Mouse (Mus musculus) forebrain, embryonic 14.5 days (tissue): ENCODE data around the gene Abcb5. TPM values are rescaled to one million over a fixed set of nuclear protein-coding genes. Genes with fewer than 3 reads are reported as not detected.

Experiments
- ATAC-seq: fragments of 200-750 bp; cut with Nextera tagmentation; 2 replicates; pipeline ENCODE4 v1.8.0; 2017; ENCODE audit warnings: mild to moderate bottlenecking, moderate library complexity
- DNase-seq: peaks from one replicate; pipeline ENCODE4 v3.0.0-alpha.2; 2015; ENCODE audit warnings: low spot score
- H3K27ac ChIP-seq: fragments of 300-500 bp; sonication (generic); 2 replicates; pipeline ENCODE4 v1.5.1; 2014; ENCODE audit warnings: low read depth, mild to moderate bottlenecking, control low read depth, low read length, moderate library complexity
- H3K27me3 ChIP-seq: fragments of 300-500 bp; sonication (generic); replicated peaks from 2 replicates; pipeline ENCODE4 v1.6.1; 2014; ENCODE audit warnings: low read length, control low read depth, mixed read lengths; ENCODE audit not compliant: control insufficient read depth, insufficient read depth
- H3K36me3 ChIP-seq: fragments of 300-500 bp; sonication (generic); 2 replicates; pipeline ENCODE4 v1.6.1; 2014; ENCODE audit warnings: low read length, control low read depth; ENCODE audit not compliant: control insufficient read depth, insufficient read depth
- H3K4me1 ChIP-seq: fragments of 300-500 bp; sonication (generic); 2 replicates; pipeline ENCODE4 v1.6.1; 2014; ENCODE audit warnings: antibody characterized with exemption, low read length, control low read depth; ENCODE audit not compliant: control insufficient read depth, insufficient read depth
- H3K4me2 ChIP-seq: fragments of 300-500 bp; sonication (generic); 2 replicates; pipeline ENCODE4 v1.6.1; 2014; ENCODE audit warnings: mild to moderate bottlenecking, control low read depth, low read length
- H3K4me3 ChIP-seq: fragments of 300-500 bp; sonication (generic); 2 replicates; pipeline ENCODE4 v1.5.1; 2014; ENCODE audit warnings: low read depth, low read length, control low read depth
- H3K9ac ChIP-seq: fragments of 300-500 bp; sonication (generic); 2 replicates; pipeline ENCODE4 v1.6.1; 2014; ENCODE audit warnings: mild to moderate bottlenecking, low read length, control low read depth, moderate library complexity
- H3K9me3 ChIP-seq: fragments of 300-500 bp; sonication (generic); replicated peaks from 2 replicates; pipeline ENCODE4 v1.6.1; 2016; ENCODE audit warnings: low read length, control low read depth, mixed read lengths; ENCODE audit not compliant: control insufficient read depth
- WGBS: fragments of 180-500 bp; shearing (Covaris S2); extraction: QIAGEN DNeasy Blood & Tissue Kit; methylation state at CpG from one replicate; pipeline ENCODE4 v1.1.7; 2014; 5-methylcytosine and 5-hydroxymethylcytosine counted together
- polyA plus RNA-seq: library from polyadenylated mRNA; unstranded; fragments of >200 nt; fragmentation: Nextera tagmentation; extraction: Ambion mirVana; gene quantifications from 2 replicates; pipeline ENCODE4 v1.2.1, GENCODE M21; 2014

The Abcb5 gene
- polyA plus RNA-seq, 1 experiment from 2014 or later = not detected

DNA sequence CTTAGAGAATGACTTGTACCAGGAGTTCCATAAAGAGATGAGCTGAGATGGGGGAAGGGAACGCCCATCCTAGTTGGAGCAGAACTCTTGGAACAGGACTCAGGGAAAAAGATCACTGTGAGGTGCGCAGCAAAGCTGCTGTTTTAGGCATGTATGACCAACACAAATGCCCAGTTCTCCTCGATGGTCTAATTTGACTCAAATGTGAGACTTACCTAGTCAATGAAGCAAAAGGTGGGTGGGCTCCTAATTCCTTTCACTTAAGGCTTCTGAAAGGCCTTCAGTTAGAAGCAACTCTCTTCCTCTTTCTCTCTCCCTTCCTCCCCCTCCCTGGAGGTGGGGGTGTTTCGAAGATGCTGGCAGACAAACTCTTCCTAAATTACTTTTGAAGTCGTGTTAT lies 126.8 kb downstream of the Abcb5 start:
- Histone ChIP-seq H3K4me3 (no peak overlapping the region), H3K27me3 (peaks cover 42% of the 10 kb centered on the region), H3K36me3 (no peaks in the 10 kb centered on the region), H3K9me3 (no peaks in the 10 kb centered on the region), H3K4me1 (peaks cover 10% of the 10 kb centered on the region; the same call in 1 of the 2 replicates), H3K27ac (no peak overlapping the region), H3K9ac (no peak overlapping the region), H3K4me2 (no peak overlapping the region)
- WGBS = 16% methylated on average over 5 of the region's 5 CpGs
- ATAC-seq (no peak), DNase-seq (no peak)

DNA sequence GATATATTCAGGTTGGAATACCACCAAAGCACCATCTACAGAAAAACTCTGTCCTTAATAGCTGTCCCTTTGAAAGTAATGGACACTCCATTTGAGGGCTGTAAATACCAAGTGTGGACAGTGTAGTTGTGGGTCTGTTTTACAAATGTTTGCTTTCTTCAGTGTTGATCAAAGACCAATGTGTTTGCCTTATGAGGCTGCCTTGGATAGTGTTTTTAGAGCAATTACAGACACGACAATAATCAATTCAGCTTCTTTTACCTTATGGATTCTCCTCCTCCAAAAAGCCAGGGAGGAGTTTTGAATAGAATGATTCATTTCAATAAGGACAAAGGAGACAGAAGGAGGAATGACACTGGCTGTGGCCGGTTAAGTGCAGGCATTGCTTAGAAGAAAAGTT lies 128.0 kb downstream of the Abcb5 start:
- Histone ChIP-seq H3K27me3 (peaks cover 38% of the 10 kb centered on the region), H3K4me3 (no peak overlapping the region), H3K36me3 (no peaks in the 10 kb centered on the region), H3K4me1 (peaks cover 10% of the 10 kb centered on the region; the same call in 1 of the 2 replicates), H3K4me2 (no peak overlapping the region), H3K27ac (no peak overlapping the region), H3K9me3 (no peaks in the 10 kb centered on the region), H3K9ac (no peak overlapping the region)
- 16% methylated on average over 2 of the region's 2 CpGs for WGBS
- ATAC-seq (no peak), DNase-seq (no peak)

DNA sequence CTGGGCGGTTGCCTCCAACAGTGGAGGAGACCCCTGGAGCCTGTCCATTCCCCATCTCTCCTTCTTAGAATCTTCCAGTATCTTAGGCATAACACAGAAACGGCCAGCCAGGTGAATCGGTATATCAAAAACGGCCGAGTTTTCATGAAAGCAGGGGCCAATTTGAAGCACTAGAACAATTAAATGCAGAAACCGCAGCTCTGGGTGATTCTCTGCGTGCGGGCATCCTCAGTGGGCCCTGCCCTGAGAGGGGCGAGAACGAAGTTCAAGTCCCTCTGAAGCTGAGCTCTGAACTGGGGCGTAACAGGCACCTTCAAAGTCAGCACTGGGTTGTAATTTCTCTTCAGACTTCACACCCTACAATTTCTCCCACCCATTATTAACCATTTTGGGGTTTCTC lies 128.9 kb downstream of the Abcb5 start:
- Histone ChIP-seq H3K27me3 (peaks cover 38% of the 10 kb centered on the region), H3K9ac (peak overlapping the region; percentile 61; the same call in 1 of the 2 replicates), H3K9me3 (no peaks in the 10 kb centered on the region), H3K4me2 (peak overlapping the region; percentile 84), H3K27ac (no peak overlapping the region), H3K4me1 (peaks cover 10% of the 10 kb centered on the region; the same call in 1 of the 2 replicates), H3K36me3 (no peaks in the 10 kb centered on the region), H3K4me3 (peak overlapping the region; percentile 44)
- no peak for DNase-seq
- ATAC-seq = no peak
- 17% methylated on average over 11 of the region's 11 CpGs for WGBS

DNA sequence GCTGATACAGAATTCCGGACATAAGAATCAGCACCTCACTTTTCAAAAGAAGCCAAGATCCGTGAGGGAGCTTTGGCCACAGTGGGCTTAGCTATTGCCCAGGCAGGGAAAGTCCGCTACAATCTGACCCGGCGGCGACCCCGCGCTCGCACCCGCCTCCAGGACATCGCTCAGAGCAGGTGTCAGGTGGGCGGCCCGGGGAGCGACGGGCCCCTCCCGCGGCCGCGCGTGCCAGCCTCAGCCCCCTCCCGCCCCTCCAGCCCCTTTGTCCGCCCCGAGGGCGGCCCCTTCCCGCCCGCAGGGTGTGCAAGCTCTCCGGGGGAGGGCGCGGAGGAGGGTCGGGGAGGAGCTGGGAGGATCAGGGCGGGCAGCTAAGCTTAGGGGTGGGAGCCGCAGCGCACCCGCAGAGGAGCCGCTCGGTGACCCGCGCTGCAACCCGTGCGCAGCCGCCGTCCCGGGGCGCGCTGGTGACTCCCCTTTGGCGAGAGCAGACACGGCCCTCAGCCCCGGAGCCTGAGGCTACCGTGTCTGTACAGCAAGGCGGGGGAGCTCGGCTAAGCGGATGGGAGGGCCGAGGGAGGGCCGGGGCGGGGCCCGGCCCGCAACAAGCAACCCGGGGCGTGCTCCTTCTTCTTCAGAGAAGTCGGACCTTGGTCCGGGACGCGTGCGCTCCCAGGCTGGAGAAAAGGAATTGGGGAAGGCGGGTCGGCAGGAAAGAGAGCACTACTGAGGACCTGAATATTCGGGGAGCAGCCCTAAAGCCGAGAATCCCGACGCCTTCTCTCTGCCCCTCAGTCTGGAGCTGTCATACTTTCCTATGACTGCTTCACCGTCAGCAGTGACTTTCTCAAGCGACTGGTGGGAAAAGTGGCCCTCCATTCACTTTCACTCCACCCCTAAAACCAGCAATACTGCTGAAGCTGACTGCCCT lies 129.5 kb downstream of the Abcb5 start:
- ATAC-seq (peak; percentile 56), DNase-seq (no peak)
- Histone ChIP-seq H3K4me2 (peak overlapping the region; percentile 84), H3K9ac (peak overlapping the region; percentile 61), H3K27ac (no peak overlapping the region), H3K27me3 (peaks cover 38% of the 10 kb centered on the region), H3K36me3 (no peaks in the 10 kb centered on the region), H3K9me3 (no peaks in the 10 kb centered on the region), H3K4me1 (peaks cover 10% of the 10 kb centered on the region; the same call in 1 of the 2 replicates), H3K4me3 (peak overlapping the region; percentile 44)
- under 1% methylated on average over 50 of the region's 72 CpGs for WGBS

DNA sequence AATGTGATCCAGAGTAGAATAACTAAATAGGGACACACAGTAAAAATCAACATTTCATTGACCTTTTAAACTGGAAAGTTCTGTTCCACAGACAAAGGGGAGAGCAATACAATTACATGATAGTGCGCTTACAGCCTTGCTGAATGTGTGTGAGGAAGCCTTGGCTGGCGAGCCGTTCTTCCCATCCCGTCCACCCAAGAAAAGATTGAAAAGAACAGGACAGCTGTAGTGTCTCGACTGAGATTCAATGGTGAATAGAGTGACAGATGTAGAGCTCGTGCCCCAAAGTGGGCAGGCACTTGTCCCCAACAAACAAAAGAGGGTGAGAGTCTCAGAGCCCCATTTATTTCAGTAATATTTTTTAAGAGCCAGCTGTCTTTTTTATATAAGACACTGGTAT lies 136.3 kb downstream of the Abcb5 start:
- H3K4me2 ChIP-seq = no peak overlapping the region
- no peak for DNase-seq
- ATAC-seq = no peak
- H3K4me1 ChIP-seq = no peaks in the 10 kb centered on the region
- H3K9me3 ChIP-seq = no peaks in the 10 kb centered on the region
- no peak overlapping the region for H3K4me3 ChIP-seq
- no peaks in the 10 kb centered on the region for H3K36me3 ChIP-seq
- no peak overlapping the region for H3K9ac ChIP-seq
- 61% methylated on average over 6 of the region's 6 CpGs for WGBS
- H3K27me3 ChIP-seq = no peaks in the 10 kb centered on the region
- H3K27ac ChIP-seq = no peak overlapping the region

Other genes with a start within 250 kb of the Abcb5 start
- gene Sp8, start 120.1 kb downstream of the Abcb5 start, polyA plus RNA-seq = 10.6 and 11.3 TPM in 2 replicates